Mouse (Mus musculus) ovary, adult 18-20 months (tissue): ENCODE measurements at regions not wholly inside any gene's neighbourhood (a gene's known extent, or its start where the extent isn't known, plus 50 kb on each side); places are given as distances from the start of the nearest gene placed in this dataset.
"Not testable (repeated sequence)": the region's sequence is repeated elsewhere in the genome, so short reads cannot be mapped to it uniquely, and the experiment has no call there.

Experiments used
- DNase-seq: peaks from one replicate; pipeline ENCODE4 v3.0.0; 2022; ENCODE audit warnings: low spot score, mixed read lengths

GRCm38 (mm10) chr14:53427636-53428035 lies 826.3 kb downstream of the Dad1 start:
- not testable (repeated sequence) for DNase-seq

- DNase-seq, result not testable (repeated sequence)
These were observed 836.9 kb downstream of the Dad1 start for GRCm38 (mm10) chr14:53416955-53417354.

GRCm38 (mm10) chr14:53407500-53408227 lies 846.2 kb downstream of the Dad1 start:
- not testable (repeated sequence) for DNase-seq

- DNase-seq, result not testable (repeated sequence)
These were observed 863.6 kb downstream of the Dad1 start for GRCm38 (mm10) chr14:53390307-53390706.

- not testable (repeated sequence) for DNase-seq
These were observed 879.0 kb upstream of the Olfr1507 start for GRCm38 (mm10) chr14:53374591-53374990.

GRCm38 (mm10) chr14:53373777-53374468 lies 878.4 kb upstream of the Olfr1507 start:
- not testable (repeated sequence) for DNase-seq

GRCm38 (mm10) chr14:53369776-53370175 lies 874.2 kb upstream of the Olfr1507 start:
- DNase-seq, result no peak

GRCm38 (mm10) chr14:53367420-53367819 lies 871.9 kb upstream of the Olfr1507 start:
- DNase-seq, result not testable (repeated sequence)

- DNase-seq, result not testable (repeated sequence)
These were observed 868.4 kb upstream of the Olfr1507 start for GRCm38 (mm10) chr14:53363995-53364394.

GRCm38 (mm10) chr14:53362054-53362453 lies 866.5 kb upstream of the Olfr1507 start:
- not testable (repeated sequence) for DNase-seq

GRCm38 (mm10) chr14:53357498-53357897 lies 861.9 kb upstream of the Olfr1507 start:
- not testable (repeated sequence) for DNase-seq

GRCm38 (mm10) chr14:53356783-53357182 lies 861.2 kb upstream of the Olfr1507 start:
- DNase-seq, result not testable (repeated sequence)

- DNase-seq, result not testable (repeated sequence)
These were observed 855.9 kb upstream of the Olfr1507 start for GRCm38 (mm10) chr14:53351457-53351856.

GRCm38 (mm10) chr14:53350780-53351179 lies 855.2 kb upstream of the Olfr1507 start:
- DNase-seq, result not testable (repeated sequence)

GRCm38 (mm10) chr14:53349111-53349510 lies 853.6 kb upstream of the Olfr1507 start:
- DNase-seq, result not testable (repeated sequence)

GRCm38 (mm10) chr14:53345568-53345967 lies 850.0 kb upstream of the Olfr1507 start:
- DNase-seq, result not testable (repeated sequence)

- not testable (repeated sequence) for DNase-seq
These were observed 848.3 kb upstream of the Olfr1507 start for GRCm38 (mm10) chr14:53343849-53344248.

- not testable (repeated sequence) for DNase-seq
These were observed 843.6 kb upstream of the Olfr1507 start for GRCm38 (mm10) chr14:53339167-53339566.

GRCm38 (mm10) chr14:53337446-53337845 lies 841.9 kb upstream of the Olfr1507 start:
- DNase-seq, result not testable (repeated sequence)

- not testable (repeated sequence) for DNase-seq
These were observed 841.2 kb upstream of the Olfr1507 start for GRCm38 (mm10) chr14:53336705-53337104.

- not testable (repeated sequence) for DNase-seq
These were observed 838.9 kb upstream of the Olfr1507 start for GRCm38 (mm10) chr14:53334451-53334850.

- not testable (repeated sequence) for DNase-seq
These were observed 835.6 kb upstream of the Olfr1507 start for GRCm38 (mm10) chr14:53331153-53331552.

GRCm38 (mm10) chr14:53324367-53324766 lies 828.8 kb upstream of the Olfr1507 start:
- not testable (repeated sequence) for DNase-seq
